Mouse (Mus musculus) ES-E14 (cell line): ENCODE results near the gene Rbfox3. TPM values are rescaled to one million over a fixed set of nuclear protein-coding genes. Genes with fewer than 3 reads are reported as not detected.
"Not testable (repeated sequence)": the region's sequence is repeated elsewhere in the genome, so short reads cannot be mapped to it uniquely, and the experiment has no call there.

Experiments
- DNase-seq: peaks from one replicate; pipeline ENCODE4 v3.0.0-alpha.2; 2013; ENCODE audit warnings: low read depth, low spot score
- H3K27ac ChIP-seq: 2 replicates; pipeline ENCODE4 v1.5.1; 2012; ENCODE audit warnings: low read depth, mild to moderate bottlenecking, low read length, moderate library complexity, mixed read lengths; ENCODE audit not compliant: poor library complexity, insufficient read depth, severe bottlenecking
- H3K36me3 ChIP-seq: 2 replicates; pipeline ENCODE4 v1.6.1; 2012; ENCODE audit warnings: mild to moderate bottlenecking, low read length, moderate library complexity, mixed read lengths; ENCODE audit not compliant: control insufficient read depth, poor library complexity, insufficient read depth, severe bottlenecking
- H3K4me1 ChIP-seq, 2 experiments: fragments of 150-350 bp in 1 of 2; sonication (generic) in 1 of 2; 2 replicates each; pipeline ENCODE4 v1.6.1; 2012; ENCODE audit warnings: low read length in 2 of 2, mild to moderate bottlenecking in 1 of 2, mixed read lengths in 1 of 2; ENCODE audit not compliant: control insufficient read depth in 2 of 2, insufficient read depth in 2 of 2, poor library complexity in 1 of 2
- H3K4me3 ChIP-seq, 2 experiments: fragments of 150-350 bp in 1 of 2; sonication (generic) in 1 of 2; 2 replicates each; pipeline ENCODE4 v1.5.1; 2012; ENCODE audit warnings: low read length in 2 of 2, low read depth in 1 of 2, mild to moderate bottlenecking in 1 of 2, mixed read lengths in 1 of 2; ENCODE audit not compliant: insufficient read depth in 1 of 2, poor library complexity in 1 of 2, severe bottlenecking in 1 of 2
- H3K9ac ChIP-seq: 2 replicates; pipeline ENCODE4 v1.6.1; 2012; ENCODE audit warnings: low read depth, mild to moderate bottlenecking, low read length, mixed read lengths; ENCODE audit not compliant: poor library complexity, insufficient read depth, severe bottlenecking
- H3K9me3 ChIP-seq: fragments of 150-350 bp; sonication (generic); 2 replicates; pipeline ENCODE4 v1.6.1; 2012; ENCODE audit warnings: low read depth, mild to moderate bottlenecking, low read length; ENCODE audit not compliant: control insufficient read depth, insufficient read depth
- CHD2 ChIP-seq: IDR thresholded peaks from 2 replicates; pipeline ENCODE4 v1.6.1; 2014; ENCODE audit warnings: mild to moderate bottlenecking, low read depth, low read length, inconsistent platforms
- HCFC1 ChIP-seq: IDR thresholded peaks from 2 replicates; pipeline ENCODE4 v1.6.1; 2012; ENCODE audit warnings: low read length, inconsistent platforms, borderline replicate concordance; ENCODE audit not compliant: insufficient read depth
- MAFK ChIP-seq: IDR thresholded peaks from 2 replicates; pipeline ENCODE4 v1.6.1; 2014; ENCODE audit warnings: mild to moderate bottlenecking, low read depth, low read length, inconsistent platforms; ENCODE audit not compliant: insufficient read depth
- ZC3H11A ChIP-seq: IDR thresholded peaks from 2 replicates; pipeline ENCODE4 v1.6.1; 2012; ENCODE audit warnings: low read depth, mild to moderate bottlenecking, inconsistent platforms, low read length, borderline replicate concordance
- ZNF384 ChIP-seq: IDR thresholded peaks from 2 replicates; pipeline ENCODE4 v1.6.1; 2012; ENCODE audit warnings: low read depth, low read length, inconsistent platforms
- in situ Hi-C, 2 experiments: fragments of 600-800 bp; cut with MboI; formaldehyde crosslinking; loops; one replicate each; pipeline ENCODE4 v1.15.1; 2025; ENCODE audit warnings: low sequenced_read_pairs in 2 of 2, inconsistent platforms in 1 of 2; ENCODE audit not compliant: unreplicated experiment in 2 of 2
- total RNA-seq: library from RNA; depleted of rRNA; stranded (reverse); fragments of 300-350 nt; gene quantifications from 2 replicates; pipeline ENCODE4 v1.2.3, GENCODE M21; 2012

Gene Rbfox3
- total RNA-seq, 1 experiment: 0.45 TPM

DNA sequence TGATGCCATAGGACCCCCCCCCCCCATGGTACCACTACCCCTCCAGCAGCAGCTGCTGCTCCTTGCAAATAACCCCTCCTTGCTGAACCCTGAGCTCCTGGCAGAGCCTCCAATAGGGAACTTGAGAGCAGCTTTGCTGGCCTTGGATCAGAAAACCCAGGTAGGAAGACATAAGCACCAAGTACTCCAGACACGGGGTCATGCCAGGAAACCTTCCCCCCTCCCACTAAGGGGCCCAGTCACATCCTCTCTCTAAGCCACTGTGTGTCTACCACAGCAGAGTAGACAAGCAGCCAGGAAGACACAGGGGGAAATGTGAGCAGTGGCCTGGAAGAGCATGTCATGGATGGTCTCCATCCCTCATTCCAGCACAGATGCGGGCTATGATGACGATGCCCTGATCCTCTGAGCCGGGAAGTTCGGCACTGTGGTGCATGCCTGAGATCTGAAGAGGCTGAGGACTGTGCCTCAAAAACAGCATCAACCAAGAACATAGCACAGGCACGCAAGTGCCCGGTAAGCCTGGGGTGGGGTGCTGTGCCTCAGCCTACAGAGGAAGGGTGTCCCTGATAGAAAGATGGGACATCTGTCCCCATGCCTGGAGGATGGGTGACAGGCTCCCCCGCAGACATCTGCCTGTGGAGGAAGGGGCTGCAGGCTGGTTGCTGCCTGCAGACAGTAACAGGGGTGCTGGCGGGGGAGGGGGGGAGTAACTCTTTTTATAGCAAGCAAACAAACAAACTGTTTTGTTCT is 119.1 kb downstream of the Rbfox3 start:
- no peak for DNase-seq
- in situ Hi-C loops: no loop called here
- H3K9ac ChIP-seq: no peak overlapping the region

DNA sequence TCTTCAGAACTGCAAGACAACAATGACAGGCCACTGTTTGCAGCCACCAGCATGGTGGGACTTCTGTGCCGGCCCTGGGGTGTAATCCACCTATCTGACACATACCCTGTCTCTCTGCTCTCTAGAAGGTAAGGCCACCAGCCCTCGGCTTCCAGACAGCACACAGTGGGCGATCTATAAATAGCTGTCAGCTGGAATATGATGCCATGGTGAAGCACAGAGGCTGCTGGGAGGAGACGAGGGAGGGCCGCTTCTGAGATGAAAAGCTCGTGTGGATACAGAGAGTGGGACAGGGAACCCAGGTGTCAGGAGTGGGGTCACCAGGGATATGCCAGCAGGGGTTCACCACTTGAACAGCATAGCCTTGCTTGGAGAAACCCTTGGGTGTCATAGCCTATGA is 120.0 kb downstream of the Rbfox3 start:
- in situ Hi-C loops: no loop called here
- DNase-seq: no peak
- H3K9ac ChIP-seq: no peak overlapping the region
- H3K4me1 ChIP-seq: no peaks in the 10 kb centered on the region
- H3K27ac ChIP-seq: no peak overlapping the region
- no peaks in the 10 kb centered on the region for H3K36me3 ChIP-seq
- H3K4me3 ChIP-seq: no peak overlapping the region
- no peaks in the 10 kb centered on the region; the same call in 1 of the 2 replicates for H3K9me3 ChIP-seq
- TF ChIP-seq HCFC1: no peak
- no peak for TF ChIP-seq CHD2
- TF ChIP-seq MAFK: no peak
- TF ChIP-seq ZNF384: no peak
- no peak for TF ChIP-seq ZC3H11A

More for the DNA sequence above, 119.1 kb downstream of the Rbfox3 start:
- H3K4me1 ChIP-seq: no peaks in the 10 kb centered on the region
- no peaks in the 10 kb centered on the region for H3K36me3 ChIP-seq
- no peak for TF ChIP-seq MAFK
- TF ChIP-seq CHD2: no peak
- no peak for TF ChIP-seq ZC3H11A
- no peak for TF ChIP-seq ZNF384
- TF ChIP-seq HCFC1: no peak
- no peak overlapping the region for H3K27ac ChIP-seq
- H3K9me3 ChIP-seq: no peaks in the 10 kb centered on the region; the same call in 1 of the 2 replicates
- H3K4me3 ChIP-seq: no peak overlapping the region

DNA sequence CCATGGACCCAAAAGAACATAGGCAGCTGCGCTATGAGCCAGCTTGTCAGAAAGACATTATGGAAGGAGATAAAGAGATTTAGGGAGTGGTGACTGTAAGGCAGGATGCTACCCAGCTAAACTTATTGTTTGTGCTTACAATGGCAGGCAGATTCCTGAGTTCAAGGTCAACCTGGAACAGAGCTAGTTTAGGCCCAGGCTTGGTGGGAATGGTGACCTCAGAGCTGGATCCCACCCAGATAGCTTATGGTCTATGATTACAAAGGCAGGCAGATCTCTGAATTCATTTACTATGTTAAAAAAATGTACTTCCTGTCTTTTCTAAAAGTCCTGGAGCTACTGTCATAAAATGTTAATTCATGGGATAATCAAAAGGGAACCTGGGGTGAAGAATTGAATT is 123.3 kb downstream of the Rbfox3 start:
- Histone ChIP-seq H3K4me3 (no peak overlapping the region), H3K9ac (no peak overlapping the region), H3K27ac (no peak overlapping the region), H3K9me3 (no peaks in the 10 kb centered on the region; the same call in 1 of the 2 replicates), H3K4me1 (no peaks in the 10 kb centered on the region; a peak in 1 of 4 replicates), H3K36me3 (no peaks in the 10 kb centered on the region)
- TF ChIP-seq ZC3H11A (no peak), MAFK (no peak), ZNF384 (no peak), HCFC1 (no peak), CHD2 (no peak)
- in situ Hi-C loops: no loop called here
- DNase-seq: peak; percentile 20

DNA sequence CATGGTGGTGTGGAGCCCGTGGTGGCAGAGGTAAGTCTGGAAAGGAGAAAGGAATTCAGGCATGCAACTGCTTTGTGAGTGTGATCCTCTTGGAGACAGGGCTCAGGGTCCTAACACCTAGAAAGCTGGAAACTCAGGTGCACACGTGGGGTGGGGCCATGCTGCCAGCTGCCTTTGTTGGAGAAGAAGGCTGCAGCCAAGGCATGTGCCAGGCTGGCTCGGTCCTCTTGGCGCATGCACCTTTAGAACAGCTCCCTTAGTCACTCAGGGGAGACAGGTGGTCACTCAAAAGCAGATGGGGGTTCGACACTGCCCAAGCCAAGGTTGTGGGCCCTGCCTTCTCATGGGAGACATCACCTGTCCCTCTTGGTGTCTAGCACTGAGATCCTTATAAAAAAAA is 128.7 kb downstream of the Rbfox3 start:
- TF ChIP-seq CHD2 (no peak), ZC3H11A (no peak)
- Histone ChIP-seq H3K9ac (no peak overlapping the region), H3K36me3 (no peaks in the 10 kb centered on the region), H3K9me3 (no peaks in the 10 kb centered on the region; the same call in 1 of the 2 replicates), H3K4me1 (no peaks in the 10 kb centered on the region; a peak in 1 of 4 replicates), H3K4me3 (no peak overlapping the region), H3K27ac (no peak overlapping the region)
- in situ Hi-C loops: no loop called here
- no peak for DNase-seq

DNA sequence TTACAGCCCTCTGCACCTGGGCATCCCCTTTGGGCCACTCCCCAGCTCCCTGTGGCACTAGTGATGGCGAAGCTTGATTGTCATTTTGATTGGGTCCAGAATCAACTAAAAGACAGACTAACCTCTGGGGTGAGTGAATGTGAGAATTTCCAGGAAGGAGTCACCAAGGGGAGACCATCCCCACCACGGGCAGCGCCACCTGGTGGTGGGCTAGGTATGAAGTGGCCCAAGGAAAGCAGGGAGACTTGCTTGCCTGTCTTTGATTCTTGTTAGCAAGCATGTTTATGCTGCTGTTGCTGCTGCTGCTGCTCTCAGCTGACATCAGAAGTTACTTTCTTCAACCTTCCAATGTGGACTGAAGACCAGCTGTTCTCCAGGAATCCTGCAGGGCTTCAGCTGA is 135.6 kb downstream of the Rbfox3 start:
- H3K36me3 ChIP-seq: no peaks in the 10 kb centered on the region
- H3K9ac ChIP-seq: no peak overlapping the region
- H3K9me3 ChIP-seq: no peaks in the 10 kb centered on the region
- TF ChIP-seq HCFC1 (no peak), ZNF384 (no peak), CHD2 (no peak), MAFK (no peak), ZC3H11A (no peak)
- peak overlapping the region; percentile 24; the same call in 1 of the 2 replicates for H3K27ac ChIP-seq
- H3K4me3 ChIP-seq: no peak overlapping the region
- in situ Hi-C loops: no loop called here
- peaks cover 2% of the 10 kb centered on the region in 2 experiments; a peak in 1 of 4 replicates for H3K4me1 ChIP-seq
- peak; percentile 73 for DNase-seq

DNA sequence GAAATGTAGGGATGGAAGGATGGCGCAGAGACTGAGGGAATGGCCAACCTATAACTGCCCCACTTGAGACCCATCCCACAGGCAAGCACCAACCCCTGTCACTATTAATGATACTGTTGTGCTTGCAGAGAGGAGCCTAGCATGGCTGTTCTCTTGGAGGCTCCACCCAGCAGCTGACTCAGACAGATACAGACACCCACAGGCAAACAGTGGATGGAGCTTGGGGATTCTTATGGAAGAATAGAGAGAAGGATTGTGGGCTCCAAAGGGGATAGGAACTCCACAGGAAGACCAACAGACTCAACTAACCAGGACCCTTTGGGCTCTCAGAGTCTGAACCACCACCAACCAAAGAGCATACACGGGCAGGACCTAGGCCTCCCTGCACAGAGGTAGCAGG is 136.6 kb downstream of the Rbfox3 start:
- H3K9ac ChIP-seq, in situ Hi-C loops, H3K9me3 ChIP-seq, H3K4me3 ChIP-seq, H3K4me1 ChIP-seq, H3K27ac ChIP-seq, DNase-seq, H3K36me3 ChIP-seq: not testable (repeated sequence)
